ENCODE assay signal across 21 mouse cellular contexts in genomic region chr13:41238035-41238804, GRCm38 (mm10). TPM values are rescaled to one million over a fixed set of nuclear protein-coding genes. Genes with fewer than 3 reads are reported as not detected.
DNase-seq lines count a peak whose midpoint lies in the region; ATAC-seq lines count a peak whose summit lies in the region.
"Had no signal": no experiment of that assay in that cellular context is flagged by ENCODE, and none has a peak within 500 bp of the region (broad histone marks: within the 10 kb centered on the region; RNA-seq: fewer than 3 reads in every experiment).

No protein-coding gene starts in this region.

- H3K4me3 ChIP-seq in hindbrain, embryonic 10.5 days = no peak overlapping the region
- H3K4me3 ChIP-seq in hindbrain, embryonic 14.5 days (replicated peaks; ENCODE audit: low read length) = no peak overlapping the region
- H3K4me3 ChIP-seq in intestine, embryonic 15.5 days (replicated peaks) = no peak overlapping the region
- peak overlapping the region; percentile 44; the same call in 1 of the 2 replicates for H3K4me3 ChIP-seq in liver, embryonic 16.5 days (ENCODE audit: low read depth, low read length)

- WGBS in hindbrain, embryonic 10.5 days = 76% methylated on average over 10 of the region's 10 CpGs
- WGBS in hindbrain, embryonic 14.5 days = 80% methylated on average over 10 of the region's 10 CpGs
- WGBS in intestine, embryonic 15.5 days = 71% methylated on average over 10 of the region's 10 CpGs
- 51% methylated on average over 10 of the region's 10 CpGs for WGBS in liver, embryonic 16.5 days (ENCODE audit: insufficient replicate concordance)

- no peaks in the 10 kb centered on the region for H3K36me3 ChIP-seq in hindbrain, embryonic 10.5 days
- H3K36me3 ChIP-seq in hindbrain, embryonic 14.5 days (replicated peaks; ENCODE audit: control insufficient read depth, insufficient read depth) = no peaks in the 10 kb centered on the region
- H3K36me3 ChIP-seq in intestine, embryonic 15.5 days = no peaks in the 10 kb centered on the region
- H3K36me3 ChIP-seq in liver, embryonic 16.5 days (ENCODE audit: control insufficient read depth, insufficient read depth) = no peaks in the 10 kb centered on the region

- no peak for DNase-seq in hindbrain, embryonic 10.5 days (ENCODE audit: low spot score)
- no peak for DNase-seq in hindbrain, embryonic 14.5 days (ENCODE audit: low spot score)
- no peak for DNase-seq in testis, postnatal 10 days (ENCODE audit: low spot score)
- DNase-seq: adrenal gland, adult 2 months; kidney, adult 8-10 months had no signal

- no peaks in the 10 kb centered on the region; the same call in 1 of the 2 replicates for H3K27me3 ChIP-seq in hindbrain, embryonic 10.5 days (ENCODE audit: insufficient read depth, poor library complexity, severe bottlenecking)
- H3K27me3 ChIP-seq in hindbrain, embryonic 14.5 days (ENCODE audit: control insufficient read depth, insufficient read depth, low read length) = no peaks in the 10 kb centered on the region
- H3K27me3 ChIP-seq in intestine, embryonic 15.5 days (replicated peaks) = no peaks in the 10 kb centered on the region
- no peaks in the 10 kb centered on the region for H3K27me3 ChIP-seq in liver, embryonic 16.5 days (ENCODE audit: control insufficient read depth, insufficient read depth, low read depth, low read length)

- no peaks in the 10 kb centered on the region for H3K4me1 ChIP-seq in hindbrain, embryonic 10.5 days (replicated peaks)
- H3K4me1 ChIP-seq in hindbrain, embryonic 14.5 days (replicated peaks; ENCODE audit: control insufficient read depth, insufficient read depth, low read length) = no peaks in the 10 kb centered on the region
- H3K4me1 ChIP-seq in intestine, embryonic 15.5 days (replicated peaks) = no peaks in the 10 kb centered on the region
- H3K4me1 ChIP-seq in liver, embryonic 16.5 days (ENCODE audit: control insufficient read depth, low read depth, low read length) = no peaks in the 10 kb centered on the region

- H3K9me3 ChIP-seq in hindbrain, embryonic 10.5 days = no peaks in the 10 kb centered on the region
- H3K9me3 ChIP-seq in hindbrain, embryonic 14.5 days (ENCODE audit: control insufficient read depth, low read length) = peaks cover 4% of the 10 kb centered on the region; the same call in 1 of the 2 replicates
- no peaks in the 10 kb centered on the region for H3K9me3 ChIP-seq in intestine, embryonic 15.5 days
- no peaks in the 10 kb centered on the region for H3K9me3 ChIP-seq in liver, embryonic 16.5 days (replicated peaks; ENCODE audit: control insufficient read depth, low read length)

- no peak overlapping the region for H3K9ac ChIP-seq in hindbrain, embryonic 14.5 days
- no peak overlapping the region for H3K9ac ChIP-seq in intestine, embryonic 15.5 days
- no peak overlapping the region for H3K9ac ChIP-seq in liver, embryonic 16.5 days (ENCODE audit: low read depth, low read length)
- H3K9ac ChIP-seq: lung, embryonic 14.5 days had no signal

- no peak overlapping the region for H3K4me2 ChIP-seq in hindbrain, embryonic 14.5 days (replicated peaks)
- H3K4me2 ChIP-seq in intestine, embryonic 15.5 days (replicated peaks) = peak overlapping the region; percentile 56; the same call in 1 of the 2 replicates
- H3K4me2 ChIP-seq in liver, embryonic 16.5 days (ENCODE audit: low read depth, low read length) = peak overlapping the region; percentile 47; the same call in 1 of the 2 replicates
- H3K4me2 ChIP-seq: lung, embryonic 14.5 days had no signal

- ATAC-seq in hindbrain, embryonic 14.5 days (ENCODE audit: low FRiP score) = no peak; the same call in 1 of the 2 replicates
- ATAC-seq in erythroblast, adult 5-6 weeks (replicated peaks; ENCODE audit: low FRiP score, poor library complexity, severe bottlenecking) = peak; percentile 31
- no peak for ATAC-seq in intestine, embryonic 15.5 days
- ATAC-seq in liver, embryonic 16.5 days (ENCODE audit: low read depth) = peak; percentile 63
- ATAC-seq in frontal cortex, adult (ENCODE audit: low TSS enrichment) = no peak

- H3K27ac ChIP-seq in hindbrain, embryonic 10.5 days = 0 out of 2 replicates have a peak overlapping the region, but pooled peaks have one; percentile 29
- H3K27ac ChIP-seq in hindbrain, embryonic 14.5 days = no peak overlapping the region
- no peak overlapping the region for H3K27ac ChIP-seq in intestine, embryonic 15.5 days
- 0 out of 2 replicates have a peak overlapping the region, but pooled peaks have one; percentile 8 for H3K27ac ChIP-seq in liver, embryonic 16.5 days (ENCODE audit: low read length)

RNA-seq across cellular contexts. Expression of gene Smim13, which starts 11.4 kb away (rescaled TPM):
- polyA plus RNA-seq in hindbrain, embryonic 10.5 days (2016; fragmentation: Nextera tagmentation; extraction: Ambion mirVana) = 9.8 and 10.3 TPM in 2 replicates
- polyA plus RNA-seq in hindbrain, embryonic 14.5 days (2014; fragmentation: Nextera tagmentation; extraction: Ambion mirVana) = 28.9 and 37.8 TPM in 2 replicates
- total RNA-seq in erythroblast, adult 5-6 weeks (2015; ENCODE audit: low replicate concordance) = 3.1 and 5.6 TPM in 2 replicates
- 3.8 and 4.5 TPM in 2 replicates for total RNA-seq in erythroblast, adult 5-6 weeks (2017; ENCODE audit: low replicate concordance)
- polyA plus RNA-seq in intestine, embryonic 15.5 days (2015; fragmentation: Nextera tagmentation; extraction: Ambion mirVana) = 11.0 and 11.8 TPM in 2 replicates
- 4.5 and 4.8 TPM in 2 replicates for polyA plus RNA-seq in liver, embryonic 16.5 days (2015; fragmentation: Nextera tagmentation; extraction: Ambion mirVana)

RNA-seq across cellular contexts. Expression of gene Elovl2, which starts 18.0 kb away (rescaled TPM):
- polyA plus RNA-seq in hindbrain, embryonic 10.5 days (2016; fragmentation: Nextera tagmentation; extraction: Ambion mirVana) = 38.2 and 42.6 TPM in 2 replicates
- 39.7 and 45.8 TPM in 2 replicates for polyA plus RNA-seq in hindbrain, embryonic 14.5 days (2014; fragmentation: Nextera tagmentation; extraction: Ambion mirVana)
- not detected in 2 replicates for total RNA-seq in erythroblast, adult 5-6 weeks (2015; ENCODE audit: low replicate concordance)
- not detected in 2 replicates for total RNA-seq in erythroblast, adult 5-6 weeks (2017; ENCODE audit: low replicate concordance)
- polyA plus RNA-seq in intestine, embryonic 15.5 days (2015; fragmentation: Nextera tagmentation; extraction: Ambion mirVana) = 7.7 and 8.1 TPM in 2 replicates
- 47.5 and 50.6 TPM in 2 replicates for polyA plus RNA-seq in liver, embryonic 16.5 days (2015; fragmentation: Nextera tagmentation; extraction: Ambion mirVana)
- total RNA-seq: megakaryocyte, adult 5-6 weeks had no signal

RNA-seq across cellular contexts. Expression of gene Gm17364, which starts 35.6 kb away (rescaled TPM):
- not detected in 2 replicates for polyA plus RNA-seq in hindbrain, embryonic 10.5 days (2016; fragmentation: Nextera tagmentation; extraction: Ambion mirVana)
- not detected in 2 replicates for polyA plus RNA-seq in hindbrain, embryonic 14.5 days (2014; fragmentation: Nextera tagmentation; extraction: Ambion mirVana)
- not detected in 2 replicates for total RNA-seq in erythroblast, adult 5-6 weeks (2015; ENCODE audit: low replicate concordance)
- not detected in 2 replicates for total RNA-seq in erythroblast, adult 5-6 weeks (2017; ENCODE audit: low replicate concordance)
- not detected in 2 replicates for polyA plus RNA-seq in intestine, embryonic 15.5 days (2015; fragmentation: Nextera tagmentation; extraction: Ambion mirVana)
- polyA plus RNA-seq in liver, embryonic 16.5 days (2015; fragmentation: Nextera tagmentation; extraction: Ambion mirVana) = not detected in 2 replicates
- total RNA-seq: adrenal gland, adult 2 months; gastrocnemius, adult 18-20 months; heart, adult 18-20 months; heart, postnatal 10 days; layer of hippocampus, adult 18-20 months; left cerebral cortex, postnatal 25 days; megakaryocyte, adult 5-6 weeks had no signal
- polyA plus RNA-seq: adrenal gland, adult 2 months; brain, embryonic 14.5 days; cortical plate, adult 2 months; lung, embryonic 14.5 days; neural tube, embryonic 11.5 days; spleen, adult 2 months; testis, adult 2 months had no signal

Comparison
In these comparisons a context has a peak if more than half of its experiments do, and no peak if none do; other contexts are left out.
1. H3K27ac ChIP-seq: peak in hindbrain, embryonic 10.5 days (single experiment) and liver, embryonic 16.5 days (single experiment); none in hindbrain, embryonic 14.5 days (single experiment) and intestine, embryonic 15.5 days (single experiment).
2. ATAC-seq: peak in erythroblast, adult 5-6 weeks (single experiment) and liver, embryonic 16.5 days (single experiment); none in hindbrain, embryonic 14.5 days (single experiment), intestine, embryonic 15.5 days (single experiment) and frontal cortex, adult (single experiment).